Mouse (Mus musculus) lung, embryonic 14.5 days (tissue): ENCODE results near the gene Gm20696. TPM values are rescaled to one million over a fixed set of nuclear protein-coding genes. Genes with fewer than 3 reads are reported as not detected.

Experiments
- ATAC-seq: fragments of 200-750 bp; cut with Nextera tagmentation; 2 replicates; pipeline ENCODE4 v1.8.0; 2017; ENCODE audit warnings: mild to moderate bottlenecking, moderate TSS enrichment, moderate library complexity; ENCODE audit not compliant: insufficient read depth
- DNase-seq: peaks from one replicate; pipeline ENCODE4 v3.0.0-alpha.2; 2015
- H3K27ac ChIP-seq: fragments of 300-500 bp; sonication (generic); 2 replicates; pipeline ENCODE4 v1.5.1; 2014; ENCODE audit warnings: low read depth, mild to moderate bottlenecking, moderate library complexity
- H3K27me3 ChIP-seq: fragments of 300-500 bp; sonication (generic); 2 replicates; pipeline ENCODE4 v1.6.1; 2014; ENCODE audit warnings: low read length, control low read depth; ENCODE audit not compliant: insufficient read depth
- H3K36me3 ChIP-seq: fragments of 300-500 bp; sonication (generic); 2 replicates; pipeline ENCODE4 v1.6.1; 2014; ENCODE audit warnings: control low read depth; ENCODE audit not compliant: insufficient read depth
- H3K4me1 ChIP-seq: fragments of 300-500 bp; sonication (generic); 2 replicates; pipeline ENCODE4 v1.6.1; 2014; ENCODE audit warnings: antibody characterized with exemption, control low read depth; ENCODE audit not compliant: insufficient read depth
- H3K4me2 ChIP-seq: fragments of 300-500 bp; sonication (generic); 2 replicates; pipeline ENCODE4 v1.6.1; 2014; ENCODE audit warnings: mild to moderate bottlenecking
- H3K4me3 ChIP-seq: fragments of 300-500 bp; sonication (generic); 2 replicates; pipeline ENCODE4 v1.5.1; 2014; ENCODE audit warnings: low read depth, low read length
- H3K9ac ChIP-seq: fragments of 300-500 bp; sonication (generic); 2 replicates; pipeline ENCODE4 v1.6.1; 2014
- H3K9me3 ChIP-seq: fragments of 300-500 bp; sonication (generic); 2 replicates; pipeline ENCODE4 v1.6.1; 2016; ENCODE audit warnings: low read depth, low read length, control low read depth
- CTCF ChIP-seq: IDR thresholded peaks from 2 replicates; pipeline ENCODE4 v1.5.1; 2016; ENCODE audit warnings: antibody characterized with exemption, low read depth
- WGBS: fragments of 180-500 bp; shearing (Covaris S2); extraction: QIAGEN DNeasy Blood & Tissue Kit; methylation state at CpG from one replicate; pipeline ENCODE4 v1.1.7; 2014; 5-methylcytosine and 5-hydroxymethylcytosine counted together
- polyA plus RNA-seq: library from polyadenylated mRNA; unstranded; fragments of >200 nt; fragmentation: Nextera tagmentation; extraction: Ambion mirVana; gene quantifications from 2 replicates; pipeline ENCODE4 v1.2.1, GENCODE M21; 2014

Gm20696 gene
- polyA plus RNA-seq, 1 experiment from 2014 or later: 7.3 TPM

DNA sequence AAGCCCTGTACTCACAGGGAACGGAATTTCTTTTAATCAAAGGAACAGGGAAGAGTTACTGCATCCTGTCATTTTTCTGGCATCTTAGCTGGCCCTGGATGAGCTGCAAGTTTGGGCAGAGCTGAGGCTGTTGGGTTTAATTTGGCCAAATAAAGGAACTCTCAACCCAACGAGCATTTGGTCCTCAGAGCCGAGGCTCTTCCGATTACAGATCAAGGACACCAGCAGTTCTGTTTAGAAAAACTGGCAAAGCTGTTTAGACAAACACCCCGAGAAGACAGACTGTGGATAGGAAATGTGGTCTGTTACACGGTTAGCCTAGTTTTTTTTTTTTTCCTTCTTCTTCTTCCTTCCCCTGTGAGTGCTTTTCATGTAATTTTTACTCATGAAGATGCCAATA is 302.1 kb downstream of the Gm20696 start:
- Histone ChIP-seq H3K9me3 (no peaks in the 10 kb centered on the region), H3K4me2 (no peak overlapping the region), H3K27ac (no peak overlapping the region), H3K4me3 (no peak overlapping the region), H3K27me3 (no peaks in the 10 kb centered on the region), H3K9ac (no peak overlapping the region), H3K36me3 (no peaks in the 10 kb centered on the region), H3K4me1 (no peaks in the 10 kb centered on the region; the same call in 1 of the 2 replicates)
- no peak for TF ChIP-seq CTCF
- WGBS: 28% methylated on average over 6 of the region's 6 CpGs
- DNase-seq (peak; percentile 73), ATAC-seq (peak; percentile 44; the same call in 1 of the 2 replicates)

GRCm38 (mm10) chr6:99360581-99360980 is 306.0 kb downstream of the Gm20696 start:
- Histone ChIP-seq H3K27ac (peak overlapping the region; percentile 66), H3K9ac (no peak overlapping the region), H3K27me3 (no peaks in the 10 kb centered on the region), H3K9me3 (no peaks in the 10 kb centered on the region), H3K4me3 (no peak overlapping the region), H3K4me2 (no peak overlapping the region), H3K4me1 (no peaks in the 10 kb centered on the region; the same call in 1 of the 2 replicates), H3K36me3 (no peaks in the 10 kb centered on the region)
- ATAC-seq (no peak), DNase-seq (no peak)
- no peak for TF ChIP-seq CTCF
- 75% methylated on average over 4 of the region's 4 CpGs for WGBS

DNA sequence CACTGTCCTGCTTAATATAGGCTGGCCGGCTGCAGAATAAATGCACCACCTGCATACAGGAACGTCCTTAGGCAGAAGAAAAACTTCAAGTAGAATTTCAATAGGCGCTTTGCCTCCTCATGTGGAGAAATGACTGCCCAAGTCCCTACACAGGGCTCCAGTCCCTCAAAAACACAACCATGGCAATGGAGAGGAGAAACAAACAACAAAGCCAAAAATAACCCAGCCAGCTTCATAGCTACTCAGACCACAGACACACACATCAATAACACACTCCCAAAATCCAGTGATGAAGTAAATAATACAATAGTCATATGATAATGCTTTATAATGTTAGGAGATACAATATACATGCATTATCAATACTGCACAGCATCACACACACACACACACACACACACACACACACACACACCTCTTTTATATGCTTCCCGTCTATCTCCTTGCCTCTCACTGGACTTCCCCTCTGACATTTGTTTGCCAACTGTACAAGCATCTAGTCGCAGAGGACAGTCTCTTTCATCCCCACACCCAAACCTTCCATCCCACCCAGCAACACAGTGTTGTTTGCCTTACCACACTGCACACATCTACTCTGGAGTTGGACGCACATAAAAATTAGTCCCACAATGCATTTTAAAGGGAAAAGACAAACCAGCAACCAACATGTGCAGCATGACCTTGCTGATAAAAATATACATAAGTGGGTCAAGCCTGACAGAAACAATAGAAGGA is 306.7 kb downstream of the Gm20696 start:
- Histone ChIP-seq H3K9ac (no peak overlapping the region), H3K4me2 (no peak overlapping the region), H3K36me3 (no peaks in the 10 kb centered on the region), H3K27ac (peak overlapping the region; percentile 14; the same call in 1 of the 2 replicates), H3K9me3 (no peaks in the 10 kb centered on the region), H3K27me3 (no peaks in the 10 kb centered on the region), H3K4me3 (no peak overlapping the region), H3K4me1 (no peaks in the 10 kb centered on the region; the same call in 1 of the 2 replicates)
- DNase-seq: peak; percentile 28
- TF ChIP-seq CTCF: no peak
- no peak for ATAC-seq
- WGBS: 60% methylated on average over 6 of the region's 6 CpGs

DNA sequence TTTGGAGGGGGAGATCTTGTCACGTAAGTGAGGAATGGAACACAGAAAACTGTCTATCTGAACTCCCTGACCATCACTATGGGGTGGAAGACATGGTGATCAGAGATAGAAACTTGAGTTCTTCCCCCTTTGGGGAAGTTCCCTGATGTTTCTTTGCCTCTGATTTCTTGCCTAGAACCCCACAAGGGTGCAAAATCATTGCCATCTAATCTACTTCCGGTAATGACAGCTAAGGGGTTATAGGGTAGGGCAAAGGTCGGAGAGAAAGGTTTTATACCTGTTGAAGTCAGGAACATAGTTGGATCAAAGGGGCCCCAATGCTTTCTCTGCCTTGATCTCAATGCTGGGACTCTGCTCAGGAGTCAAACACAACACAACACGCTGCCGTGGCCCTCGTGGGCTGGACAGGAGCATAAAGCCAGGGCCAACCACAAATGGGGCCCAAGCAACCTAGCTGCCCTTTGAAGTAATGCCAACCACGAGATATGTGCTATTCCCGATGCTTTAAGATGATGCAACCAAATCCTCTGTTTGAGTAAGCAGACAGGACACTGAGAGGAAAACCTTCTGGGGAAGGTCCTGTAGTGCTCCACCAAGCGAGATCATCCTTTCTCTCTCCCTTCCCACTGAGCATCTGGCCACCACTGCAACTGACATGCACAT is 307.4 kb downstream of the Gm20696 start:
- no peaks in the 10 kb centered on the region for H3K36me3 ChIP-seq
- no peaks in the 10 kb centered on the region for H3K9me3 ChIP-seq
- H3K4me2 ChIP-seq: no peak overlapping the region
- ATAC-seq (no peak; the same call in 1 of the 2 replicates), DNase-seq (no peak)
- no peak for TF ChIP-seq CTCF
- H3K27ac ChIP-seq: no peak overlapping the region
- no peaks in the 10 kb centered on the region for H3K27me3 ChIP-seq
- no peak overlapping the region for H3K4me3 ChIP-seq
- H3K4me1 ChIP-seq: peaks cover 2% of the 10 kb centered on the region; the same call in 1 of the 2 replicates
- 69% methylated on average over 9 of the region's 9 CpGs for WGBS
- no peak overlapping the region for H3K9ac ChIP-seq

- TF ChIP-seq CTCF: no peak
Measured at GRCm38 (mm10) chr6:99357931-99358330, 308.7 kb downstream of the Gm20696 start.

GRCm38 (mm10) chr6:99354338-99354737 is 312.3 kb downstream of the Gm20696 start:
- H3K9me3 ChIP-seq: no peaks in the 10 kb centered on the region
- peaks cover 3% of the 10 kb centered on the region; the same call in 1 of the 2 replicates for H3K4me1 ChIP-seq
- no peak overlapping the region for H3K4me2 ChIP-seq
- ATAC-seq: no peak
- no peaks in the 10 kb centered on the region for H3K27me3 ChIP-seq
- no peaks in the 10 kb centered on the region for H3K36me3 ChIP-seq
- no peak overlapping the region for H3K27ac ChIP-seq
- no peak overlapping the region for H3K9ac ChIP-seq
- H3K4me3 ChIP-seq: no peak overlapping the region
- no peak for DNase-seq
- 43% methylated on average over 2 of the region's 2 CpGs for WGBS
- 0 out of 2 replicates have a peak, but pooled peaks have one; percentile 26 for TF ChIP-seq CTCF

More at GRCm38 (mm10) chr6:99357931-99358330, 308.7 kb downstream of the Gm20696 start:
- no peaks in the 10 kb centered on the region for H3K9me3 ChIP-seq
- no peaks in the 10 kb centered on the region for H3K27me3 ChIP-seq
- peaks cover 3% of the 10 kb centered on the region; the same call in 1 of the 2 replicates for H3K4me1 ChIP-seq
- ATAC-seq (no peak), DNase-seq (no peak)
- H3K9ac ChIP-seq: no peak overlapping the region
- H3K4me2 ChIP-seq: no peak overlapping the region
- no peak overlapping the region for H3K4me3 ChIP-seq
- no peaks in the 10 kb centered on the region for H3K36me3 ChIP-seq
- no peak overlapping the region for H3K27ac ChIP-seq
- 83% methylated on average over 2 of the region's 2 CpGs for WGBS

DNA sequence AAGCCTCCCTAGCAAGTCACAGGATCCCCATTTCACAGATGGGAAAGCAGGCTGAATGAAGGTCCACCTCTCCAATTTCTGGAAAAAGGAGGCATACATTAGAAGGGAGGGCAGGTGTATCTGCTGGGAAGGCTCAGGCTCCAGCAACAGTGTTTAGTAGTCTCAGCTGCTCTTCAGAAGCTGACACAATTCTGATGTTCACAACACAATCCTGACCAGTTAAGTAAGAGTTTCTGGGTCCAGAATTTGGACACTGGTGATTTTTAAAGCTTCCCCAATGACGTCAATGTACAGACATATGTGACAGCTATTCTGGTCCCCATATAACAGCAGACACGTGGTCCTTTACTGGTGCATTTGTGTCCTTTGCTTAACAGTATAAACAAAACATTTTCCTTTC is 313.2 kb downstream of the Gm20696 start:
- TF ChIP-seq CTCF: no peak
- H3K4me2 ChIP-seq: no peak overlapping the region
- H3K9me3 ChIP-seq: no peaks in the 10 kb centered on the region
- no peaks in the 10 kb centered on the region for H3K27me3 ChIP-seq
- H3K36me3 ChIP-seq: no peaks in the 10 kb centered on the region
- H3K27ac ChIP-seq: no peak overlapping the region
- H3K4me1 ChIP-seq: peaks cover 3% of the 10 kb centered on the region; the same call in 1 of the 2 replicates
- ATAC-seq (no peak), DNase-seq (no peak)
- 49% methylated on average over 2 of the region's 2 CpGs for WGBS
- H3K9ac ChIP-seq: no peak overlapping the region
- no peak overlapping the region for H3K4me3 ChIP-seq
